Mouse (Mus musculus) embryo, embryonic 10 days (tissue): ENCODE results near the gene Slc20a1.
A peak's percentile ranks its signal among the peaks of the same experiment; 100 is the strongest.

Experiments used
- DNase-seq: peaks from one replicate; pipeline ENCODE4 v3.0.0-alpha.2; 2015; ENCODE audit warnings: low spot score

Slc20a1 gene

DNA sequence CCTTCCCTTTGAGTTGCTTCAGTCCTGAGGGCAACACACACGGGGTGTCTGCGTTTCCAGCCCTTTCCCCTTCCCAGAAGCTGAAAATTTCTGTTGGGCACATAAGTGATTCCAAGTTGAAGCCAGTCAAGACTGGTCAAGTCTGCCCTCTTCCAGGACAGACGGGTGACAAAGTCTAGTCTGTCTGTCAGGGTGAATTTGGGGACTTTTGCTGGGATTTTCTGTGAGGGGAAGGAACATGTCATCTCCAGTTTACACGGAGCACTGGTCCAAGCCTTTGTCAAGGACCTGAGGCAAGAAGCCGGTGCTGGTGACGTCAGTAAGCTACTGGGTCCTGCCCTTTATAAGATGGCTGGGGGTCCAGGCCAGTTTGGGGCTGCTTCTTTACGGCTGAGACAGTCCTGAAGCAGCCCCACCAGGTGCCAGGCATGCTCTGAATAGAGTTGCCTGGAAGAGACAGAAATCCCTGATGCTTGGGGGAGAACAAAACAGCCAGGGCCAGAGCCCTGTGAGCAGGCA is 28.5 kb downstream of the Slc20a1 start:
- DNase-seq = no peak

DNA sequence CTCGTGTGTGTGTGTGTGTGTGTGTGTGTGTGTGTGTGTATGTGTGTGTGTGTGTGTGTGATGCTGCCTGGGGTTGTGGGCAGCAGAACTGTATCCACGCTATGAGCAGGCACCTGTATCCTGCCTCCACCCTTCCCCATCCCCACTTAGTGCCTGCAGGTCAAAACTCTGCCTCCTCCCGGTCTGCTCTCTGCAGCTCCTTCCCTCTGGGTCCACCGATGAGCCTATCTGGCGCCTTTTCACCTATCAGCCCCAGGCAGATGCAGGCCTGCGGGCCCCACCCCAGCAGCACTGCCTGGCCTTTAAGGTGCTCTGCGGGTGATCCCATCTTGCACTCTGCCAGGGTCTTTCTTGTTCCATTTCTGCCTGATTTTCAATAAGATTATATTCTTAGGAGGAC is 29.1 kb downstream of the Slc20a1 start:
- no peak for DNase-seq

DNA sequence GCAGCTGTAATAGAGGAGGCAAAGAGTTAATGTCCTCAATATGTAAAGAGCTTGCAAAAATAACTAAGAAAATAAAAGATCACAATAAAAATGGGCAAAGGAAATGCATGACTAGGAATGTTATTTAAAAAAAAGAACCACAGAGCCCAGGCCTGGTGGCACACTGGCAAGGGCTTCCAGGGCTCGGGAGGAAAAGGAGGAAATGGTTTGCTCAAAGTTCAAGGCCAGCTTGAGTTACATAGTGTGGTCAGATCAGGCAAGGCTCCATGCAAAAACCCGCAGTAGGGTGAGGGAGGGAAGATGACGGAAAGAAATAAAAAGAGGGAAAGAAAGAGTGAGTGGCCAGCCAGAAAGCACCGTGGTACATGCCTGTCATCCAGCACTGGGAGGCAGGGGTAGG is 30.0 kb downstream of the Slc20a1 start:
- no peak for DNase-seq

DNA sequence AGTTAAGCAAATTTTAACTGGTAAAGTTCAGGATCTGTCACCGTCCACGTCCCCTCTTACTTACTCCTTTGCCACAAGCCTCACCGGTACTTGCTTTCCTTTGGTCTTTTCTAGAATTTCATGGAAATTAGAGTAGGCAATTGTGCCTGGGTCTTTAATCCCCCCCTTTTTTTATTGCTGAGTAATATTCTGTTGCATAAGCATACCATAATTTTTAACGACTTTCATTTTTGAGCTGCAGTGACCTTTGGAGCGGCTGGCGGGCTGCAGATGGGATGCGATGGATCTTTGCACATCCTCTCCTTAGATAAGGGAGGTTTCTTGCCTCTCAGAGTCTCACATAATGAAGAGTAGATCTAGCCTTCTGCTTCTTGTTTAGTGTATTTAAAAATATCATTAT is 30.8 kb downstream of the Slc20a1 start:
- no peak for DNase-seq

DNA sequence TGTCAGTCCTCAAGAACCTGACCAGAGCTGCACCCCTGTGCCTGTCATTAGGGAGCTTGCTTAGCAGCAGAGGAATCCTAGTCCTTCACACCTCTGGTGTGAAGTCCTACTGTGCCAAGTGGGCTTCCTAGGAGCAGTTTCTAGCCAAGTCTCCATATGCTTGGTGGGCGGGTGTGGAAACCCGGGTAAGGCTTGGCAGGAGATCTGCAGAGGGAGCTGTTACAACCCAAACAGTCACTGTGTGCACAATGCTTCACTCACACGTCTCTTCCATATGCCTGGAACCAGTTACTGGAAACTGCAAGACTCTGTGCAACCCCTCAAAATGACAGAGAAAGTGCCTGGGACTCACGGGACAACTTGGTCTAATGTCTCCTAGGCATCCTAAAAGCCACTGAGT is 33.5 kb downstream of the Slc20a1 start:
- no peak for DNase-seq

DNA sequence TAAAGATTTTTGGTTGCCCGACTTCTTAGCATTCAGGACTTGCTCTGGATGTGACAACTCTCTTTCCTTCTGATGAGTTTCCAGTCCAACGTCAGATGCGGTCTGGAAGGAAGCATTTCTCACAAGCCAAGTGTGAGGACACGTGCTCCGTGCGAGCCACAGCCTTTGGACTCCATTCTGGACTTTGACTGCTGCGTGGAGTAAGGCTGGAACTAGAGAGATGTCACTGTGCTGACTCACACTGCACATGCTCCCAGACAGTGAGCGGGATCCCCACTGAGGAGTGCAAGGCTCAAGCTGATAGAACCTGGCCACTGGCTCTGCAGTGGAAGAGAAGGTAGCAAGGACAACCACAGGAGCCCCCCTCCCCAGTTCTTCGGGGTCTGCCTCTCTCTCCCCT is 33.9 kb downstream of the Slc20a1 start:
- DNase-seq = no peak

DNA sequence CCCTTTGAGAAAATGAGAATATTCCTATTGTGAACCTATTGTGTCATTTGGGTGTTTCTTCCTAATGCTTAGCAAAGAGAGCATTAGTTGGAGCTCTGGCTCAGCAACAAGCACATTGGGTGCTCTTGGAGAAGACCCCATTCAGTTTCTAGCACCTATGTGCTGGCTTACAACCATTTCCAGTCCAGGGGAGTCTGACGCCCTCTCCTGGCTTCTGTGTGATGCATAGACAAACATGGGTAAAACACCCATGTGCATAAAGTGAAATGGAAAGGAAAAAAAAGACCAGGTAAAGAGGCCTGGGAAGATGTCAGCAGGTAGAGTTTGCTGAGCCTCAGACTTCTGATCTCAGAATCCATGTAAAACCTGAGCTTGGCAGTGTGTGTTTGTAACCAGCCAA is 34.7 kb downstream of the Slc20a1 start:
- DNase-seq = no peak

DNA sequence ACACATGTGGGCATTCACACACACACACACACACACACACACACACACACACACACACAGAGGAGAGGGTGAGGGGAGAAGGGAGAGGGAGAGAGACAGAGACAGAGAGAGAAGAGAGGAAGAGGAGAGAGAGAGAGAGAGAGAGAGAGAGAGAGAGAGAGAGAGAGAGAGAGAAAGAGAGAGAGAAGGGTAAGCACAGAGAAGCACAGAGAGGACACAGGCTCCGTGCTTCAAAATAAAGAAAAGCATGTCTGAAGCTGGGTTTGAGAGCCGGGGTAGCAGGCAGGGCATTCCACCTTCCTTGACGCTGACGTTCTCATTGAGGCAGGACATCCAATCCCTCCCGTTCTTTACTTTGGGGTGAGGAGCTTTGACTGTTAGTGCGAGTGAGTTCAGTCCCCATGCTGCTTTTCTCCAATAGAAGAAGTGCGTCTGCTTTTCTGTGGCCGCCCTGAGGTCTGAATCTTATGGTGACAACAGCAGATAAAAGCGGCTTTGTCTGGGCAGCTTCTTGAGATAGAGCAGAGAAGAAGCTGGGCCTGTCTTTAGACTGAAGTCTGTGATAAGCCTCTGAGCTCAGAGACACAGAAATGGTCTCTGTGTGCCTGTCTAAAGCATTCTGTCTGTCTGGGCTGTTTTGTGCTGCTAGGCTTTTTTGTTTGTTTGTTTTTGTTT is 35.4 kb downstream of the Slc20a1 start:
- DNase-seq = no peak

DNA sequence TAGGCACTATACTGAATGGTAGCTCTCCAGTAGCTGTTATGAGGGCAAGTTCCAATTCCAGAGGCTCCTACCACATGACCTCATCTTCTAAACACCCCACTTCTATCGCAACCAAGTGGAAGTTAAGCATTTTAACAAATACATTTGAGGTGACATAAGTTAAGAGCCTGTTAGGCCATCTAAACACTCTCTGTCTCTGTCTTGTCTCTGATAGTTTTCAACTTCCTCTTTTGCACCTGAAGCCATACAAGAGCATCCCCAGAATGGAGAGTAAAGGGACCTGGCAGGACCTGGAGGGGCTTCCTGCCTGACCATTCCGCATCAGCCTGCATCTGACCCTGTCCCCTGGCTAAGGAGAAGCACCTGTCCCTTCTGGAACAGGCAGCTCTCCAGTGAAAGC is 36.2 kb downstream of the Slc20a1 start:
- DNase-seq = no peak

DNA sequence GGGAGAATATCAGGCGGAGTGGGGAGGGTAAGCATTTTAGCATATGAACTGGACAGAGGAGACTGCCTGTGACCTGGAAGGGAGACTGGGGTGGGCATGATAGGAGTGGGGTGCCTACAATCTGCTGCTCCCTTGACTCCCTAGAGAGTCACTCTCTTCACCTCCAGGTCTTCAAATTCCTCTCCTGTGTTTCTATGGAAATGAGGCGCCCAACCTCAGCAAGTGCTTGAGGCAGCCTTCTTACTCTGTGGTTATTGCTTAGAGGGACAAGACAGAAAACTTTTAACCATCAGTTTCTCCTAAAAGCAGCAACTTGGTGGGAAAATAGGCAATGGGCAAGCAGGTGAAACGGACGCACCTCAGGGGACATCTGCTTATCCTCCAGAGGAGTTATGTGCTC is 38.0 kb downstream of the Slc20a1 start:
- no peak for DNase-seq

DNA sequence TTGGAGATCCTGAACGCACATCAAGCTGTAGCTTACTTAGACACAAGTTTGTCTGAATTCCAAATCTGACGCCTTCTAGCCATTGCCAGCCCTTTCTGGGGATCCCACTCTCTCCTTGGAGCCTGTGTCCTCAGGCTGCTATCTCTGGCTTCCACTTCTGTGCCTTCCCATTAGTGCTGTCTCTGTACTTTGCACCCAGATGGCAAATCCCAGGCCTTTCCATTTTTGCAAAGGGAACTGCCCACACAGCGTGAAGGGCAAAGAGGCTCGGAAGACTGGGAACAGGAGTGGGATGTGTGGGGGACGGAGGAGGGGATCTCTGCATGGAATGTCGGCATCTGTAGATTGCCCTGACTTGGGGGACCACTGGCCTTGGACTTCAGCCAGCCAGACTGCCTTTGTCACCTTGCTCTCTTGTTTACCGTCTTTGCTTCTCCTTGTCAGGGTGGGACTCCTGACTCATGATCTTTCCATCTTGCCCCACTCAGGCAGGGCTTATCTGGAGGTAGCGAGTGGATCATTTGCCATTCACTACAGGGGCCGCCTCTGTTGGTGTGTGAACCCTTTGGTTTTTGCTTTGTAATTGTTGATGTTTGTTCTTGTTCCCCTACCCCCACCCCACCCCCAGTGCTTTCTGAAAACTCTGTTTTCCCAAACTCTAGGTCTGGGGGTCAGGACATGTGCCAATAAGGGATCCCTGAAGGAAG is 42.3 kb downstream of the Slc20a1 start:
- no peak for DNase-seq

DNA sequence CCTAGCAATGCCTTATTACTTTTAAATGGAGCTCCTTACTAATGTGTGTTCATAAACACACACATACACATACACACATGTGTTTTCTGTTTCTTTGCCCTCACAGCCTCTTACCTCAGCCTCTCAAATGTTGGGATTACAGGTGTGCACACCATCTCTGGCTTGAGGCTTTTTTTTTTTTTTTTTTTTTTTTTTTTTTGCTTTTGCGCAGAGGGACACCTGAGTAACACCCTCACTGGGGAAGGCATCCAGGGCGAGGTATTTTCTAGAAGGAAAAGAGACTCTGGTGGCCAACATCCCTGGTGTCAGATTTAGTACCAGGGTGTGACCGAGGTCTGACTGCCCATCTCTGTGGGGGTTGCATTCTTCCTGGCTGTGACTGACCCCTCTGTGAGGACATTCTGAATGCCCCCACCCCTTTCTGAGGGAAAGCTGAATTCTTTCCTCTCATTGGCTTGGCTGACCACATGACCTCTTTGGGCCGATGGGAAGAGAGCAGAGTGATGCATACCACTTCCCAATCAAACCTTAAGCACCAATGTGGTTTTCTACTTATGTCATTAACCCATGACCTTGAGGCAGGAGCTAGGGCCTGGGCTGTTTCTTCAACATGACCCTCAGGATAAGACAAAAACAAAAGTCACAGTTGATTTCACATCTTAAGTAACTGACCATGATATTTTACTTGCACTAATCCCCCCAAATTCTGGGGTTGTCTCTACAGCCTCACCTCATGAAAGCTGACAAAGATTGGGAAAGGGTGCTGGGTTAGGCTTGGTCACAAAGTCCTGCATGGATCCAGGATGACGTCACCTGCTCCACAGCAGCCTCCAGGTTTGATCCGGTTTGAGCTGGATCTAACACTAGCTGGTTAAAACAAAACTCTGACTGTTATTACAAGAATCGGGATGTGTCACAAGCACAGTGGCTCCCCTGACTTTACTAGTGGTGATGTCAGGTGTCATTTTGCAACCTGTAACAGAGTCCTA is 43.6 kb downstream of the Slc20a1 start:
- DNase-seq = peak; percentile 50

DNA sequence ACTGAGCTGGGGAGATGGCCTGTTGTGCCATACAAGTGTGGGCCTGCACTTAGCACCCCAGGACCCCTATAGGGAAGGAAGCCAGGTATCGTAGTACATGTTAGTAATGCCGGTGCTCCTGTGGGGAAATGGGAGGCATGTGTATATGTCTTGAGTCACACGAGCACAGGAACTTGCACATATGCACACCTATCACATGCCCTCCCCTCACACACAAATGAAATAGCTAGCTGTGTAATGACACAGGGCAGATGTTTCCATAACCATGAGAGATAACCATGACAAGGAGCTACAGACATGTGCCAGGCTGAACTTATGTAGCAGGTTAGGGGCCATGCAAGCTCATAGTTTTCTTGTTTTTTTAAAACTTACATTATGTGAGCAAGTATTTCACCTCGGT is 44.4 kb downstream of the Slc20a1 start:
- DNase-seq = no peak

DNA sequence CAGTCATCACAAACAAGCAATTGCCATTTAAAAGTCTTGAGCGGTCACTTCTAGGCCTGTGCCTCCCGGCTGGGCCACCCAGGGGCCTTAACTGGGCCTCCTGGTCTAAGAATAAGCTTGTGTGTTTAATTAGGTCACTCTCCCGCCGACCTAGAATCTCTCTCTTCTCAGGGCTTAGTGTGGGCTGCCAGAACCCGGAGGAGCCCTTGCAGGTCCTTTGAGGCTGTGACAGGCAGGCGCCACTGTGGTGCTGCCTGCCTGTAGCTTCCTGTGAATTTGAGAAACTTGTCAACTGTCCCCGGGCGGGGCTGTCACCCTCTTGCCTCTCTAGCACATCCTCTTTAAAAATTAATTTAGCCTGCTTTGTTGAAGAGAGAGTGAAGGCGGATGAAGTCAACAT is 45.2 kb downstream of the Slc20a1 start:
- DNase-seq = no peak

DNA sequence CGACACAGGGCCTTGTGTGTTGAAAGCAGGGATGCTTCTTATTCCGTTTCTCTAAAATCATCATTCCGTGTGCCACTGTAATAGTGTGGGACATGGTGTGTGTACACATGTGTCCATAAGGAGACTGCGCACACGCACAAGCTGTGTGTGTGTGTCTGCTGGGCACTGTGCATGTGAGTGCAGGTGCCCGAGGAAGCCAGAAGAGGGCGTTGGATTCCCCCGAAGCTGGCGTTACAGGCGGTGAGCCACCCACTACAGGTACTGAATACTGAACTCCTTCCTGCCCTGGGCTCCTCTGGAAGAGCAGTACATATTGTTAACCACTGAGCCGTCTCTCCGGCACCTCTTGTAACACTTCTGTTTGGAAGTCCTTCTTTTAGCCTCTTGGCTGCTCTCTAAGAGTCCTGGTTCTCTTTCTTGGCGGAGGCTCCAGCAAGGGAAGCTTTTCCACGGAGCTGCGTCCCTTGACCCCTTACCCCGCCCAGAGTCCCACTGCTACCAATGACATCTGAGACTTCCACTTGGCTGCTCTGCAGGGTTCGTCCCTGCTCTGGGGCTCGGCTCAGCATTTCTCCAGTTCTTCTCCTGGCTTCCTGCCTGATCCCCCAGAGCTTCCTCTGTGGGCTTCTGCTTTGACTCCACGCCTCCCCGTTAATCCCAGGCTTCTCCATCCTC is 46.0 kb downstream of the Slc20a1 start:
- DNase-seq = no peak

DNA sequence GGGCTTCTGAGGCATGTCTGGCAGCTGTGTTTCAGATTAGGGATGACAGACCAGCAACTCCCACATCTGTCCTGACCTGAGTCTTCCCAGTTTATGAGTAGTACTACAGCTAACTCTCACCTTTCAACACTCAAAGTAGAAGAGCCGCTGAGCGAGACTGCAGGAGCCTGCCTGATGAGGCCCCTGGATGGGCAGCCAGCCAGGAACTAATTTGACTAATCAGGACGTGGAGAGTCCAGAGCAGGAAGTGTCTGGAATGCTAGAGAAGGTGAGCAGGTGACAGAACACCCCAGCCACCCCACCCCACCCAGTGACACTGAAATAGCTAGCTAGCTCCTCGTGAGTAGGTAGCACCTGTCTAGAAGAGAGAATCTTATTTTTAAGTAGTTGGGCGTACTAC is 47.1 kb downstream of the Slc20a1 start:
- no peak for DNase-seq

DNA sequence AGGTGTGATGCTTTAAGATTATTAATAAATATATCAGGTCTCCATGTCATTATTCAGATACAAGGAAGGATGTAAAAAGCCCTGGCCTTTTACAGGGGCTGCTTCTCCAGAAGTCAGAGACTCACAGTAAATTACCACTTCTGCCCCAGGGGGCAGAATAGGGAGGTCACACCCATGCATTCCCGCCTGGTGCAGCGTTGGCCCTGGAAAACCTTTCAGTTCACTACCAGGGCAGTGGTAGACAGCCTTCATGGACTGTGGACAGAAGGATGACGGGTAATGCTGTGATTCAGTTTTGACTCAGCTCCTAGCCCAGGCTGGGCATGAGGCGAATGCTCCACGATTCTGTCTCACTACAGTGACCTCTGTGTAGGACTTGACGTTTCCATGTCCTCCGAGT is 47.9 kb downstream of the Slc20a1 start:
- DNase-seq = no peak

DNA sequence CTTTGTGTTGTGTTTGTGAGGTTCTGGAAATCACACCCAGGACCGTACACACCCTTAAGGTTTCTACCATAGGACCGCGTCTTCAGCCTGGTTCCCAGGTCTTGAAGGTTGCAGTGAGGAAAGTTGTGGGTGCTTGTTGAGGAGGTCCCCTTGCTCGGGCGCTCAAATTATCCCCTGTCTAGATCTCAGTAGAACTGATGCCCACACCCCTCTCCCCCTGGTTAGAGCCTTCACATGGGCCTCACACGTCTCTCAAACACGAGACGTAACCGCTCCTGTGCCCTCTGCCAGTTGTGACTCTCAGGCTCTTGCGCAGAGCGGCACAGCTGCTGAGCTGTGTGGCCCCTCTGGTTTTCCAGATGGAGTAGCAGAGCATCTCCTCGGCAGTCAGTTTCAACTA is 48.4 kb downstream of the Slc20a1 start:
- no peak for DNase-seq

DNA sequence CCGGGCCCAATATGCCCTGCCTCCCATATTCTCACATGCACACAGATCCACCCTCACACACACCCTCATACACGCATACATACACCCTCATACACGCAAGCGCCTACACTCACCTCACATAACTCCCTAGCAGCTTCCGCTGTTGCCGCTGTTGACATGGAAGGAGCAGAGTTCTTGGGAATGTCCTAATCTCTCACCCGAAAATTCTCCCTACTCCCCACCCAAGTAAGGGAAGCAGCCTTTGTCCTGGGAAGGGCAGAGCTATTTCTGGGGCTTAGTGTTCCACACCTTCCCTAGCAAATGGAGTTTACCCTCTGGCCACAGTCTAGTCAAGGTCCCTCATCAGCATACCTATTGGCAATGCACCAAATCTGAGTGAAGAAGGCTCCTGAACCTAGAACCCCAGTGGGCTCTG is 49.1 kb downstream of the Slc20a1 start:
- DNase-seq = no peak

DNA sequence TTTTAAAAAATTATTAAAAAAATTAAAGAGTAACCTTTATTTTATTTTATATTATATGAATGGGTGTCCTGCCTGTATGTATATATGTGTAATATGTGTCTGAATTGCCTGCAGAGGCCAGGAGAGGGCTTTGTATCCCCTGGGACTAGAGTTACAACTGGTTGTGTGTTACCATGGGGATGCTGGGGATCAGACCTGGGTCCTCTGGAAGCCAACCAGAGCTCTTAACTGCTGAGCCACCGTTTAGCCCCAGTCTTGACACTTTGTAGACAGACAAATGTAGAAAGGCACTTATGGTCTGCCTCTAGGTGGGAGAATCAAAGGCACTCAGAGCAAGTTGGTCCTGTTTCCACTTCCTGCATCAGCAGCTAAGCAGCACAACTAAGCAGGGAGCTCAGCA is 50.8 kb downstream of the Slc20a1 start:
- DNase-seq = no peak

DNA sequence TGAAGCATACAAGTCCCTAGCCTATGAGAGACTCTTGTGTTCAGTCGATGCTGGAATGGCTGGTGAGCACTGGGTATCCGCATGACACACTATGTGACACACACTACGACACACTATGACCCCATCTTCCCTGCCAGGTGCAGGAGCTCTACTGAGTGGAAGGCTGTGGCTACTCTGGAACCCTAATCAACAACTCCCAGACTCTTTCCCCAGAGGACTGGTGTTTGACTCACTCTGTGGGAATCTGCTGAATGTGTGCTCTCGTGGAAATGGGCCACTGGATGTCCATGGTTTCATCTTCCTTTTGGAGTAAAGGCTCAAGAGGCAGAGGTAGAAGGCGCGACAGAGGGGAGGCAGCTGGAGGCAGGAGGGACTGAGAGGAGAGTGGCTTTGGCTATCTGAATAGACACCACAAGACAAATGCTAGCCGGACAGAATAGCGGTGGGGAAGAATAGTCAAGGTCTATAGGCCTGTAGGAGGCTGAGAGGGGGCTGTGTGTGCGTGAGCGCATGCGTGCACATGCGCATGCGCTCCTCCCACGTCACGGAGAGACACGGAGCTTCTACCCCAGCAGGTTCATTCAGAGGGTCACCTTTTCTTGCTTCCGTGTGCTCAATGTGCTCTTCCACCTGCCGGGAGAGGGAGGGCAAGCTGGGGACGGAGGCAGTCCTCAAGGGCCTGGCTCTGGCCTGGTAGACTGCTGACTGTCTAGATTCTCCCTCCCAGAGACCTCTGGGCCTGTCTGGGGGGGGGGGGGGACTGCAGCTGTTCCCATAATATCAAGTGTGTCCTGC is 54.5 kb downstream of the Slc20a1 start:
- DNase-seq = no peak
